Mouse (Mus musculus) MEL (cell line): ENCODE results near the gene Serpina3i. TPM values are rescaled to one million over a fixed set of nuclear protein-coding genes. Genes with fewer than 3 reads are reported as not detected.

ENCODE experiments used
- DNase-seq: peaks from one replicate; pipeline ENCODE4 v3.0.0; 2011; ENCODE audit warnings: low read depth, low spot score
- H3K27ac ChIP-seq: 2 replicates; pipeline ENCODE4 v1.5.1; 2012; ENCODE audit warnings: low read depth, mild to moderate bottlenecking, control low read depth, low read length, moderate library complexity; ENCODE audit not compliant: control insufficient read depth
- H3K27me3 ChIP-seq, 2 experiments: fragments of 150-350 bp in 1 of 2; sonication (generic) in 1 of 2; 2 replicates each; pipeline ENCODE4 v1.6.1; 2012; ENCODE audit warnings: low read length in 2 of 2, mild to moderate bottlenecking in 2 of 2, improper control_type of control experiment in 1 of 2, moderate library complexity in 1 of 2; ENCODE audit not compliant: insufficient read depth in 2 of 2, control insufficient read depth in 1 of 2
- H3K36me3 ChIP-seq, 2 experiments: 2 replicates each; pipeline ENCODE4 v1.6.1; 2012 to 2014; ENCODE audit warnings: low read length in 2 of 2, improper control_type of control experiment in 1 of 2, inconsistent platforms in 1 of 2, mild to moderate bottlenecking in 1 of 2; ENCODE audit not compliant: insufficient read depth in 2 of 2, control insufficient read depth in 1 of 2
- H3K4me1 ChIP-seq, 2 experiments: fragments of 150-350 bp in 1 of 2; sonication (generic) in 1 of 2; 2 replicates each; pipeline ENCODE4 v1.6.1; 2012; ENCODE audit warnings: low read length in 2 of 2, improper control_type of control experiment in 1 of 2, mild to moderate bottlenecking in 1 of 2; ENCODE audit not compliant: insufficient read depth in 2 of 2, control insufficient read depth in 1 of 2
- H3K4me3 ChIP-seq, 2 experiments: fragments of 150-350 bp in 1 of 2; sonication (generic) in 1 of 2; 2 replicates each; pipeline ENCODE4 v1.5.1; 2012; ENCODE audit warnings: low read depth in 2 of 2, low read length in 2 of 2, mild to moderate bottlenecking in 2 of 2, moderate library complexity in 2 of 2, control low read depth in 1 of 2, improper control_type of control experiment in 1 of 2; ENCODE audit not compliant: control insufficient read depth in 1 of 2, insufficient read depth in 1 of 2
- H3K79me2 ChIP-seq: 2 replicates; pipeline ENCODE4 v1.6.1; 2012; ENCODE audit warnings: mild to moderate bottlenecking, low read length, moderate library complexity; ENCODE audit not compliant: control insufficient read depth, poor library complexity, insufficient read depth
- H3K9ac ChIP-seq: 2 replicates; pipeline ENCODE4 v1.6.1; 2012; ENCODE audit warnings: low read depth, mild to moderate bottlenecking, control low read depth, low read length, moderate library complexity; ENCODE audit not compliant: control insufficient read depth, poor library complexity, severe bottlenecking
- H3K9me3 ChIP-seq: fragments of 150-350 bp; sonication (generic); replicated peaks from 2 replicates; pipeline ENCODE4 v1.6.1; 2012; ENCODE audit warnings: mild to moderate bottlenecking, low read length, improper control_type of control experiment, moderate library complexity; ENCODE audit not compliant: insufficient read depth
- CHD1 ChIP-seq: IDR thresholded peaks from 2 replicates; pipeline ENCODE4 v1.6.1; 2012; ENCODE audit warnings: low read depth, mild to moderate bottlenecking, inconsistent platforms, low read length, improper control_type of control experiment
- CHD2 ChIP-seq: IDR thresholded peaks from 2 replicates; pipeline ENCODE4 v1.6.1; 2011; ENCODE audit warnings: low read length, improper control_type of control experiment
- CTCF ChIP-seq, 3 experiments: IDR thresholded peaks in 2 of 3; conservative IDR thresholded peaks in 1 of 3; 2 replicates each; pipeline ENCODE4 v1.5.1; 2011 to 2012; ENCODE audit warnings: low read length in 3 of 3, low read depth in 2 of 3, mild to moderate bottlenecking in 2 of 3, improper control_type of control experiment in 1 of 3, inconsistent platforms in 1 of 3, mixed read lengths in 1 of 3, moderate library complexity in 1 of 3; ENCODE audit not compliant: control insufficient read depth in 1 of 3, insufficient read depth in 1 of 3, poor library complexity in 1 of 3, severe bottlenecking in 1 of 3
- ELF1 ChIP-seq: IDR thresholded peaks from 2 replicates; pipeline ENCODE4 v1.6.1; 2014; ENCODE audit warnings: low read depth, mild to moderate bottlenecking, inconsistent platforms, low read length, improper control_type of control experiment, moderate library complexity
- GABPA ChIP-seq: IDR thresholded peaks from 2 replicates; pipeline ENCODE4 v1.6.1; 2012; ENCODE audit warnings: low read depth, mild to moderate bottlenecking, inconsistent platforms, low read length, improper control_type of control experiment, moderate library complexity
- GATA1 ChIP-seq: IDR thresholded peaks from 2 replicates; pipeline ENCODE4 v1.6.1; 2011; ENCODE audit warnings: low read depth, low read length, improper control_type of control experiment
- MAX ChIP-seq: IDR thresholded peaks from 2 replicates; pipeline ENCODE4 v1.6.1; 2011; ENCODE audit warnings: low read length, improper control_type of control experiment
- MEF2A ChIP-seq: IDR thresholded peaks from 2 replicates; pipeline ENCODE4 v1.6.1; 2014; ENCODE audit warnings: low read depth, mild to moderate bottlenecking, inconsistent platforms, low read length, improper control_type of control experiment; ENCODE audit not compliant: poor library complexity, insufficient replicate concordance, severe bottlenecking; ENCODE audit errors: extremely low read depth
- MYB ChIP-seq: IDR thresholded peaks from 2 replicates; pipeline ENCODE4 v1.6.1; 2011; ENCODE audit warnings: mild to moderate bottlenecking, low read depth, low read length, improper control_type of control experiment
- NELFE ChIP-seq: IDR thresholded peaks from 2 replicates; pipeline ENCODE4 v1.6.1; 2011; ENCODE audit warnings: low read depth, low read length, improper control_type of control experiment
- POLR2AphosphoS2 ChIP-seq: IDR thresholded peaks from 2 replicates; pipeline ENCODE4 v1.6.1; 2011; ENCODE audit warnings: low read length, improper control_type of control experiment
- RCOR1 ChIP-seq: IDR thresholded peaks from 2 replicates; pipeline ENCODE4 v1.6.1; 2012; ENCODE audit warnings: low read depth, mild to moderate bottlenecking, inconsistent platforms, low read length, improper control_type of control experiment
- SMC3 ChIP-seq: IDR thresholded peaks from 2 replicates; pipeline ENCODE4 v1.6.1; 2011; ENCODE audit warnings: low read depth, low read length, improper control_type of control experiment
- TAL1 ChIP-seq: IDR thresholded peaks from 2 replicates; pipeline ENCODE4 v1.6.1; 2012; ENCODE audit warnings: mild to moderate bottlenecking, inconsistent platforms, low read length, moderate library complexity, mixed read lengths
- UBTF ChIP-seq: IDR thresholded peaks from 2 replicates; pipeline ENCODE4 v1.6.1; 2012; ENCODE audit warnings: low read depth, mild to moderate bottlenecking, inconsistent platforms, low read length, improper control_type of control experiment, moderate library complexity, borderline replicate concordance; ENCODE audit not compliant: insufficient read depth
- USF1 ChIP-seq: IDR thresholded peaks from 2 replicates; pipeline ENCODE4 v1.6.1; 2014; ENCODE audit warnings: low read depth, mild to moderate bottlenecking, inconsistent platforms, low read length, improper control_type of control experiment, moderate library complexity
- USF2 ChIP-seq, 2 experiments: IDR thresholded peaks; 2 replicates each; pipeline ENCODE4 v1.6.1; 2011 to 2012; ENCODE audit warnings: improper control_type of control experiment in 2 of 2, low read length in 2 of 2, borderline replicate concordance in 1 of 2, inconsistent platforms in 1 of 2, low read depth in 1 of 2, mild to moderate bottlenecking in 1 of 2; ENCODE audit not compliant: insufficient read depth in 1 of 2
- ZC3H11A ChIP-seq: IDR thresholded peaks from 2 replicates; pipeline ENCODE4 v1.6.1; 2012; ENCODE audit warnings: low read depth, mild to moderate bottlenecking, inconsistent platforms, low read length, improper control_type of control experiment
- ZMIZ1 ChIP-seq: IDR thresholded peaks from 2 replicates; pipeline ENCODE4 v1.6.1; 2012; ENCODE audit warnings: low read depth, mild to moderate bottlenecking, inconsistent platforms, low read length, improper control_type of control experiment, moderate library complexity
- polyA plus RNA-seq, 2 experiments: library from polyadenylated mRNA; stranded (reverse) in 1 of 2; unstranded in 1 of 2; fragments of >175 nt in 1 of 2; fragments of >200 nt in 1 of 2; gene quantifications; 2 replicates each; pipeline versions ENCODE4 v1.2.1 to v1.2.4; 2012; ENCODE audit warnings: low replicate concordance in 2 of 2, low read depth in 1 of 2; ENCODE audit not compliant: insufficient read length in 2 of 2, insufficient read depth in 1 of 2, missing spikeins in 1 of 2
- total RNA-seq: library from RNA; depleted of rRNA; stranded (reverse); fragments of 300-350 nt; gene quantifications from 2 replicates; pipeline ENCODE4 v1.2.3, GENCODE M21; 2012; rRNA removed

Serpina3i gene
- total RNA-seq (not detected in 2 replicates), polyA plus RNA-seq (not detected)

DNA sequence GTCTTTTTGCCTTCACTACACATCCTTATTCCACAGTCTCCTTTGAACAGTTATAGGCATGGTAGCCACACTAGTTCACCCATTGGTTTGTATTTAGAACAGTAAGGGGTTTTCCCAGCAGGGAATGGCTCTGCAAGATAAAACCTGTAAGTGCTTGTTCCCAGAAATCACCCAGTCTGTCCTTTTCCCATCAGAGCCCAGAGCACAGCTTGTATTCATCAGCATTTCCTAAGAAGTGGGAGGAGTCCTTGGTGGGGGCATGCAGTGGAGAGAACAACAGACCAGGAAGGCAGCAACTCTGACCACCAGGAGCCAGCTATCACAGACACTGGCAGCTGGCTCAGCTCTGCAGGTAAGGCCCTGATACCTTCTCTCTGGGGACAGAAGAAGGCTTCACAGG is at the start of gene Serpina3i:
TSS of gene Serpina3i (plus strand) at position 260 of the 400 bp plus-strand sequence.
- H3K4me3 ChIP-seq: no peak within 1 kb of the TSS
- no peak for TF ChIP-seq ELF1
- no peak for TF ChIP-seq SMC3
- TF ChIP-seq POLR2AphosphoS2: no peak
- TF ChIP-seq CHD2: no peak
- TF ChIP-seq MAX: no peak
- no peak for TF ChIP-seq RCOR1
- no peak for TF ChIP-seq USF1
- TF ChIP-seq ZC3H11A: no peak
- TF ChIP-seq, all 39 proteins: peak for 0

DNA sequence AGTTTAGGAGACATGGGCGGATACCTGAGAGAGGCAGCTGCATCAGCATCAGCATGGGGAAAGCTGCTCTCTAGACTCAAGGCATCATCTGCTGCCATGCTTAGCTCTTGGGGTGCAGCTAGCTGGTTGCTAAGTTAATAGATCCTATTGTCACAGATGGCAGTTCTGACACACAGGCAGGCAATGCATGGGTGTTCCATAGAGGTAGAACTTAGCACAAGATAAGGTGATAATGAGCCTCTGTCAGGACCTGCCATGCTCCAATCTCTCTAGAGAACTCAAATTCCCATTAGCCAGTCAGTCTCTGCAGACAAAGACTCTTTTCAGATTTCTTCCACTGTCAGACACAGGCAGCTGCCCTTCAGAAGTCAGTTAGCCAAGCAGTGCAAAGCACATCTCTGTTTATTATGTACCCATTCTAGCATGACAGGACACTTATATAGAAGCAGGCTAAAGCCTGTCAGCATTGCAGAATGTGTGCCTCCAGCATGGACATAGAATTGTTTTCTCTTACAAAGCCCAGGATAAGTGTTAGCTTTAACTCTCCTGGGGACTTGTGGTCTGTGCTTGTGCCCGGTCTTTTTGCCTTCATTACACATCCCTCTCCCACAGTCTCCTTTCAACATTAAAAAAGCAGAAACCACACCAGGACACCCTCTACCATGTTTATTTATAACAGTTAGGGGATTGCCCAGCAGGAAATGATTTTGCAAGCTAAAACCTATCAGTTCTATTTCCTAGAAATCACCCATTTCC is 49.1 kb upstream of the Serpina3i start:
- no peak overlapping the region for H3K4me3 ChIP-seq
- TF ChIP-seq MYB (no peak), ZMIZ1 (no peak), CHD1 (no peak), MEF2A (no peak), GATA1 (no peak), USF1 (no peak), UBTF (no peak), CTCF (IDR thresholded peaks at IDR 0.05 in 2 of 3, conservative IDR thresholded peaks at IDR 0.05 in 1 of 3; ENCODE audit: control insufficient read depth in 1 of 3, insufficient read depth in 1 of 3, low read depth in 2 of 3, low read length in 3 of 3, poor library complexity in 1 of 3, severe bottlenecking in 1 of 3) (no peak), ZC3H11A (no peak), GABPA (no peak), USF2 (IDR thresholded peaks at IDR 0.05; ENCODE audit: borderline replicate concordance in 1 of 2, insufficient read depth in 1 of 2, low read depth in 1 of 2, low read length in 2 of 2) (no peak), SMC3 (no peak), NELFE (no peak), TAL1 (no peak)
- DNase-seq: no peak

More for the DNA sequence above, at the start of gene Serpina3i:
- Histone ChIP-seq H3K27ac (no peak within 1 kb of the TSS), H3K9me3 (no peaks in the 10 kb centered on the region), H3K9ac (no peak within 1 kb of the TSS), H3K36me3 (no peaks in the 10 kb centered on the region), H3K4me1 (no peaks in the 10 kb centered on the region), H3K79me2 (no peaks in the 10 kb centered on the region), H3K27me3 (no peaks in the 10 kb centered on the region)
- no peak for DNase-seq

More for the DNA sequence above, 49.1 kb upstream of the Serpina3i start:
- Histone ChIP-seq H3K9ac (no peak overlapping the region), H3K79me2 (no peaks in the 10 kb centered on the region), H3K4me1 (no peaks in the 10 kb centered on the region), H3K27me3 (no peaks in the 10 kb centered on the region), H3K9me3 (no peaks in the 10 kb centered on the region; the same call in 1 of the 2 replicates), H3K36me3 (no peaks in the 10 kb centered on the region), H3K27ac (no peak overlapping the region)
